Mouse (Mus musculus) liver, postnatal 0 days (tissue): ENCODE measurements around the gene Arid4b.

Experiments
- CTCF ChIP-seq: sonication (generic); IDR thresholded peaks from 2 replicates; pipeline ENCODE4 v1.5.1; 2016; ENCODE audit warnings: antibody characterized with exemption, low read depth
- EP300 ChIP-seq: IDR thresholded peaks from 2 replicates; pipeline ENCODE4 v1.6.1; 2016; ENCODE audit warnings: antibody characterized with exemption, low read depth, mild to moderate bottlenecking

DNA sequence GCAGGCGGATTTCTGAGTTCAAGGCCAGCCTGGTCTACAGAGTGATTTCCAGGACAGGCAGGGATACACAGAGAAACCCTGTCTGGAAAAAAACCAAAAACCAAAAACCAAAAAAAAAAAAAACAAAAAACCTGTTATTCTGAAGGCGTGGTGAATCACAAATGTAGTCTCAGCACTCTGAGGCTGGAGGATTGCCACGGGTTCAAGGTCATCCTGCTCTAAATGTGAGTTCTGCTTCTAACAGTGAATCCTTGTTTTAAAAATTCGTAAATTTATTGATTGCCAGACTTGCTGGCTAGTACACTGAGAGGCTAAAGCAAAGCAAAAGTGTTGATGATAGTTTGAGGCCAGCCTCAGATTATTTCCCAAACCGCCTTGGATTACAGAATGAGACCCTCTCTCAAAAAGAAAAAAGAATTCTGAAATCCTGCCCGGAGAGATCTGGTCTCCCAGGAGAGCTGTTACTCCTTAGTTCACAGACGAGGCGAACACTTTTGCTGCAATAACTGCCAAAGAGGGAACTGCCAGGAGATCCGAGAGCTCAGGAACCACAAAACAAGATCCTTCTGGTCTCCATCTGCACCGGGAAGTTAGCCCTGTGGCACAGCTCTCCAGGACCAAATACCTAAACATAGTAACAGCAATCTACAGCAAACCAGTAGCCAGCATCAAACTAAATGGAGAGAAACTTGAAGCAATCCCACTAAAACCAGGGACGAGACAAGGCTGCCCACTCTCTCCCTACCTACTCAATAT lies 27.0 kb upstream of the Arid4b start:
- TF ChIP-seq CTCF (no peak), EP300 (no peak)
